Mouse (Mus musculus) inflammation-experienced regulatory T-cells, adult 6 months (primary cell): ENCODE measurements around the gene Top1. TPM values are rescaled to one million over a fixed set of nuclear protein-coding genes. Genes with fewer than 3 reads are reported as not detected.
A peak's percentile ranks its signal among the peaks of the same experiment; 100 is the strongest.

ENCODE experiments used
- ATAC-seq: one replicate; pipeline ENCODE4 v1.8.0; 2017
- polyA plus RNA-seq, 3 experiments: library from polyadenylated mRNA; unstranded; fragments of 100-300 nt; shearing (Covaris generic); gene quantifications; one replicate each; pipeline ENCODE4 v1.2.1; 2017

Top1 gene
- polyA plus RNA-seq, 3 experiments from 2014 or later, result 84.6 to 91.2 (median 89.9) TPM

DNA sequence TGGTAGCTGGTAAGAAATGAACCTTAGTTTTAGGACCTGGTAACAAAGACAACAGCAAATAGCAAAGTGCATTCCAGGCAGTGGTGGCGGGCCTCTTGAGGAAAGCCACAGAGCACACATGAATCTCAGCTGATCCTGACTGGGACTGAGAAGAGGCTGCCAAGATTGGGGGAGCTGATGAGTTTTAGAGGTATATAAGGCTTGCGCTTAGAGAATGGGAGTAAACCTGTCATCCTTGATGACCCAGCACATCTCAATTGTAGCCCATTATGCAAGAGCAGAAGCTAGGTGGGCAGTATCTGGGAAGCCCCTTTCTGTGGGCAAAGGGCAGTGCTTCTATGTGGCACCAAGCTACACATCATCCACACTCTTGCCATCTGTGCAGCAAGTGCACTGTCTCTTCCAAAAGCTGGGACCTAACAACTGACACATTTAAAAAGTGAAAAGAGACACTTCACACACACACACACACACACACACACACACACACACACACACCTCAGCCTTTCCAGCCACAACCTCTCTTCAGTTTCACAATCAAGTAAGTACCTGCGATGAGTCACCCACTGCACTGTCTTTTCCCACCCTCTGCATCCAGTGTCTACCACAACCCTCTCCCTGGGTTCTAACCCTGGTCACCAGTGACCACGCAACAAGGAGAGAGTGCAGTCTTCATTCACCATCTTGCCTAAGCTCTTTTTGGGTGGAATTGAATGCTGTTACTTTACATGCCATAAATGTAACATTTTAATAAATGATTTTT, 78.1 kb downstream of the Top1 start:
- ATAC-seq, result no peak

DNA sequence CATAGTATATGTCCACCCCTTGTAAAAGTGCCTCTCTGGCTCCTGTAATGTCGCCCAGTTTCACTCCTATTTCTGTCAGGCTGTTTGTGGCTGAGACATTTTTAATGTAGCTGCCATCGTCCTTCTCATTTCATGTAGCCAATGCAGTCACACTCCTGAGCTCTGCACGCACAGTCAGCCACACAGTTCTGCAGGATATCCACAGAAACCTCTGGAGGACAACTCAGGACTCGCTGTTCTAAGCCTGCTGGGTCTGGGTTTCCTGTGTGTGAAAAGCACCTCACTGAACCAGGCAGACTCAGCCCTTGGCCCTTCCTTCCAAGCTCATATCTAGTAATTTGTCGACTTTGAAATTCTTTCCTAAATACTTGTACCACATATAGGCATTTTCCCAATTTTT, 78.8 kb downstream of the Top1 start:
- ATAC-seq, result no peak

DNA sequence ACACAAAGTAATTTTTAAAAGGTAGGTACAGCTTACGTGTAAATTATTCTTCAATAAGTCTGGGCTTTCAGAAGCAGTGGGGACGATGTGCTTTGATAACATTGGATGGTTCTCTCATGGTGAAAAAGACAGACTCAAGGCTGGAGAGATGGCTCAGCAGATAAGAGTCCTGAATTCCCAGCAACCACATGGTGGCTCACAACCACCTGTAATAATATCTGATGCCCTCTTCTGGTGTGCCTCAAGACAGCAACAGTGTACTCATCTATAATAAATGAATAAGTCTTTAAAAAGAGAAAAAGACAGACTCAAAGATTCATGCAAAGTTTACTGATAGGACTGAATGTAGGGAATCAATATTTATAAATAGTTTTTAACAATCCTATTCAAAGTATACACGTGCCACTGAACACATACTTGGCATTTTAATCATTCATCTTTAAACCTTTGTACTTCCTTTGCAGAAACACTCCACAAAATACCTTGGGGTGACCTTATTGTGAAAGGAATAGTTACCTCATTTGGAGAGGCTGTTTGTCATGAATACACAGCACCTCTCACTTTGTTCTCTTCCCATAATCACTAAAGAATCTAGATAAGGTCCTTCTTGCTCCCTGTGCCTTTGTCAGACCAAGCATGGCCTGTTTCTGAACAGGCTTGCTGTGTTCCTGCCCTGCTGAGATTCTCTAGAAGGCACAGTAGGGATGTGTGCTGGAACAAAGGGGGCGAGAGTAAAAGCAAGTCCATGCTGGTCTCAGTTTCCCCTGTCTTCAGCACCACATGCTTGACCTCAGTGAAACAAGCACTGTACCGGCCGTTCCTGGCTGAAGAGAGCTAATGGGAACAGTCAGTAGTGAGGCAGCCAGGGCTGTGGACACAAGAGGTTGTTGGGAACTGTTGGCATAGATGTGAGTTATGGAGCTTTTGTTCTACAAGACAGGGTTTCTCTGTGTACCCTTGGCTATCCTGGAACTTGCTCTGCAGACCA, 80.5 kb downstream of the Top1 start:
- no peak for ATAC-seq

DNA sequence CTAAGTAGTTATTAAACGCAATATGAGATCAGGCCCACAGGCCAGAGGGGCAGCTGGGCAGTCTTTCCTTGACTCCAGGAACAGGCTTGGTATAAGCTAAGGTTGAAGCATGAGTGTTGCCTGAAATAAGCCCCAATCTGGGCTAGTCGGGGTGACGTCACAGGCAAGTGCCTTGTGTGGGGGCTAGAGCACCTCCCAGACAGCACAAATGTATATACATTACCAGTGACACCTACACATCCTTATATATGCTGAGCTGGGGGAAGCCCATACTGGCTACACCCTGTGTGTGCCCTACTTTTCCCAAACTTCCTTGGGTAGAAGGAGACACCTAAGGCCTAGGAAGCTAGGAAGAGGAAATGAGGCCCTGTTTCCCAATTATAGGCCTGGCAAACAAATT, 83.3 kb downstream of the Top1 start:
- no peak for ATAC-seq

DNA sequence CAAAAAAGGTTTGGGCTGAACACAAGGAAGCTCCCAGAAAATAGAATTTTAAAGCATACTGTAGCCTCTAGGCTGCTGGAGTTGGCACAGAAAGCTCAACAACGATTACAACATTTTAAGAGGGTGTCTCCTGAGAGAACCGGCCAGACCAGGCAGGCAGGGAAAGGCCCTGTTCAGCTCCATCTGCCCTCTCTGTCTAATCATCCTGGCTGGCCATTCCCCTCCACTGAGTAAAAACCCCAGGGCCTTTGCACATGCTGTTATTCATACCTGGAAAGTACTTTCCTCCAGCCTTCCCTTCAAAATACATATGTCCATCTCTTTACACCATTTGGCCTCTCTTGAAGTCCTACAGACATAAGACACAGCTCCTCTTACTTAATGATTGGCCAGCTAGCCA, 83.7 kb downstream of the Top1 start:
- ATAC-seq, result no peak

DNA sequence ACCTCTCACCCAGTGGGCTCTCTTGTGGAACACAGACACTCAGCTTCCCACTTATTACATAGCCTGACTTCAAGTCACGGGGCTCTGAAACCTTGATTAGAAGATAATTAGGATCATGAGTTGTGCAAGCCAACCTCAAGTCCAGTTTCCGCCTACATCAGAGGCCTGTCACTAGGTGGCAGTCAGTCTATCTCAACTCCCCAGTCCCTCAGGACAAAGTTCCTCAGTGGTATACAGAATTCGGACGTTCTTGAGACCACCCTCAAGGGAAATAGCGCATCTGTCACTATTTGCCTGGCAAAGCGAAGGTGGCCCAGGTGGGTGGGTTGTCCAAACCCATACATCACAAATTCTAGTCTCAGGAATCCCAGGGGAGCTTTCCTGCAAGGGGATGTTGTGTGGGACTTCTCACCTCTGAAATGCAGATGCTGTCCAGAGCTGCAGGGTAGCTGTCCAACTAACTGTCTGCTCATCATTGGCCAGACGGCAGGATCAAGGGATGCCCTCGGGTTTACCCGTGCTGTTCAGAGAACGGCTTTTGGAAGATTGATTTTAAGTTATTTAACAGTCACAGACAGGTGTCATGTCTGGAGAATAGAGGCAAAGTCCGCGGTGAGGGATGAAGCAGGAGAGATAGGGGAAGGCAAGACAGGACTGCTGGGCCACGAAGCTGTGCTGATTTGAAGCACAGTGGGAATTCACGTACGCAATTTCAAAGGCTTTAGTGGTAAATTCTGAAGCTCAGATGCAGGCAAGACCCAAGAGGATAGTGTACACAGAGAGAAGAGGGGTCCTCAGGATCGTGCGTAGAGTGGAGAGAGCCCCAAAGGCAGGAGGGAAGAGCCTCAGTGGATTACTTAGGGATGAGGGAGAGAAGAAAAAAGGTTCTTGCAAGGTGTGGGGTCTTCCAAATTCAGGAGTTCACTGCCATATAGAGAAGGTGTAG, 84.4 kb downstream of the Top1 start:
- no peak for ATAC-seq

DNA sequence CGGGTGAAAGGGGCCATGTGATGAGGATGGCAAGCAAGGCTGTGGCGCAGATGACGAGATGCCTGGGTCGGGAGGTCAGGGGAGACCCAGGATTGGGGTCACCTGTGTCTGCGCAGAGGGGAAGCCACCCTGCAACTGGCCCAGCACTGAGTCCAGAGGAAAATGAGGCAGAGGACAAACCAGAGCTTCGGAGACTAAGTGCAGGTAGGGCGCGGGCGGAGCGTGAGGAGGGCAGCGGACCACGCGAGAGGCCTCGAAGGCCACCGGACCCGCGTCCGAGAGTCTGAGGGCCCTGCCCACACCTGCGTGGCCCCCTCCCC, 85.1 kb downstream of the Top1 start:
- ATAC-seq, result no peak

DNA sequence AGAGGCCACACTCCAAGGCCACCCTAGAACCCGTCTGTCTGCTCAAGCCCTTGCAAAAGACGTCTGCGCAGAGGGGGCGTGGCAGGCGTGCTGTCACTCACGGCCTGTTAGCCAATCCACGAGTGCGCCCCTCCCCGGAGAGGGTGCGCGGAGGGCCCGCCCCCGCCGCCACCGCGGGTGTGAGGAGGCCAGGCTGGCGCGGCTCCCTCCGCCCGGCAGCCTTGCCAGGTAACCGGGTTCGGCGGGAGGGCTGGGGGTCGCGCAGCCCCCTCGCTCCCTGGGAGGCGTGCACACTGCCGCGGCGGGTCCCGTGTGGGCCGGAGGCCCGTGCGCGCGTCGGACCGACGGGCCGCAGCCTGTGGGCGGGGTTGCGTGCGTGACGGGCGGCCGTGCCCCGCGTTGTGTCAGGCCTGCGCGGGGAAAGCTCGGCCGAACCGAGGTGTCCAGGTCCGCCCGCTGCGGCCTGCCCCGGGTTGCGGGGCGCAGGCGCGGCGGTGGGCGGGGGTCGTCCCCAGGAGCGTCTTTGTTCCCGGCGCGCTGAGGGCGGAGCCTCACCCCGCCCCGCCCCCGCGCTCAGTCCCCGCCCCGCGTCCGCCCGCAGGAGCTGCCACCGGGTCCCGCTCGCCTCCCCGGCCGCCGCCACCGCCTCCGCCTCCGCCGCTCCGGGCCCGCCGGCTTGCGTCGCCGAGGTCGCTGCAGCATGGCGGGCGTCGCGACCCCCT, 85.6 kb downstream of the Top1 start, which contains the start of gene Plcg1:
Gene Plcg1, plus strand, starts transcription at position 184 of the 722 bp plus-strand sequence.
- ATAC-seq, result peak; percentile 67

DNA sequence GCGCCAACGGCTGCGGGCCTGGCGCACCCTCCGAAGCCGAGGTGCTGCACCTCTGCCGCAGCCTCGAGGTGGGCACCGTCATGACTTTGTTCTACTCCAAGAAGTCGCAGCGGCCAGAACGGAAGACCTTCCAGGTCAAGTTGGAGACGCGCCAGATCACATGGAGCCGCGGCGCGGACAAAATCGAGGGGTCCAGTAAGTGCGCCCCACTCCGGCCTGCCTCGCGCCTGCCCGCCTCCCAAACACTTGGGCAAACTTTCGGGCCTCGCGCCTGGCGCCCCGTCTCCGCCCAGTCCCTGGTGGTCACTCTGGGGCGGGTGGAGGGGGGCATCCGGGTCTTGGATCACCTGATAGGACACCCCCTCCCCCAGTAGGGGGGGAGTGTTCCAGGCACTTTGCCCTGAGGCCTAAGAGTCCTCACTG, 86.2 kb downstream of the Top1 start:
- ATAC-seq, result no peak

DNA sequence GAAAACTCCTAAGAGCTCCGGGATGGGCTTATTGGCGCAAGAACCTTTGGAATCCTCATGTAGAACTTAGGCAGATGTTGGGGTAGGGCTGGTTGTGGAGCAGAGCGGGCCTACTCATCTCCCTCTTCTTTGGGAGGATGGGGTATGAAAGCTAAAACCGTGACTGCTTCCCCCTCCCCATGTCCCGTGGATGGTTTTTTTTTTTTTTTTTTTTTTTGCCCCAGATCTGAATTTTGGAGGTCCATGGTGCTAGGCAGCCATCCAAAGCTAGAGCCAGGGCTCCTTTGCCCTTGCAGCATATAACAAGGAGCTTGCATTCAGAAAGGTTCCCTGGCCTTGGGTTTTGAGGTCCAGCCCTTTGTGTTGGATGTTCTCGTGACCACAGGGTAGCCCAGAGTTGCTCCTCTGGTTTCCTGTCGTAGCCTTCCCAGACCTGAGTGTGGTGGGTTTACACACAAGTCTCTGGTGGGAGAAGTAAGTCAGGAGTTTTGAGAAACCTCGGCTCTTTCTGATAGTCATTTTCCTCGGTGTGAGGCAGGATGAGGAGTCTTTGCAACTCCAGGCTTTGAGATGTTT, 86.8 kb downstream of the Top1 start:
- no peak for ATAC-seq

DNA sequence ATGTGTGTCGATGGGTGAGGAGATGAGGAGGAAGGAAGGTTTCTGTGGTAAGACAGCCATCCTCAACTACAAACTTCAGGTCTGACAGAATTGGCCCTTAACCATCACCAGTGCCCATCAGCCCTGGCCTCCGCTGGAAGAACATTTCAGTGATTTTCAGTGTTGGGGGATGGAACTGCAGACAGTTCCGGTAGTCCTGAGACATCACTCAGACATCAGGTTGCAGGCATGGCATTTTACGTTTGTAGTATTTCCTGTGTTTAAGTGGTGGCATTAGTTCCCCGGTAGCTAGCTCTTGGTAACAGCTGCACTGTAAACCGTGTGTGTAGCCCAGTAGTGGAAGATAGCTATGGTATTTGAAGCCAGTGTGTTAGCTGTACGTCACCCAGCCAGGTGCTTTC, 87.4 kb downstream of the Top1 start:
- ATAC-seq, result peak; percentile 65

DNA sequence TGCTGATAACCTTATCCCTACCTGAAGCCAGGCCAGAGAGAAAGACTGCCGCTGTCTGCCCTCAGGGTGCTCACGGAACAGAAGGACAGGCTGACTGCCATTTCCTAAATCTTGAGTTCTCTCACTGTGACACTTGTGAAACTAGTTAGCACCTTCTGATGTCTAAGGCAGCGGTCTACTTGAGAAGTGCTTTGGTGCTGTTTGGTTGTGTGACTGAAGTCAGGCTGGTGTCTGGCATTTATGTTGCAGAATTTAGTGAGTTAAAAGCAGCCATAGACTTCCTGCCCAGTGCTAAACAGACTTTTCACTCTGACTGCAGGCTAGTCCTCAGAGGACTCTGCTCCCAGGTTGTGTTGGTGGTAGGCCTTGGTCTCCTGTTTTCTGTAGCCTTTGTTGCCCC, 88.6 kb downstream of the Top1 start:
- ATAC-seq, result peak; percentile 31

DNA sequence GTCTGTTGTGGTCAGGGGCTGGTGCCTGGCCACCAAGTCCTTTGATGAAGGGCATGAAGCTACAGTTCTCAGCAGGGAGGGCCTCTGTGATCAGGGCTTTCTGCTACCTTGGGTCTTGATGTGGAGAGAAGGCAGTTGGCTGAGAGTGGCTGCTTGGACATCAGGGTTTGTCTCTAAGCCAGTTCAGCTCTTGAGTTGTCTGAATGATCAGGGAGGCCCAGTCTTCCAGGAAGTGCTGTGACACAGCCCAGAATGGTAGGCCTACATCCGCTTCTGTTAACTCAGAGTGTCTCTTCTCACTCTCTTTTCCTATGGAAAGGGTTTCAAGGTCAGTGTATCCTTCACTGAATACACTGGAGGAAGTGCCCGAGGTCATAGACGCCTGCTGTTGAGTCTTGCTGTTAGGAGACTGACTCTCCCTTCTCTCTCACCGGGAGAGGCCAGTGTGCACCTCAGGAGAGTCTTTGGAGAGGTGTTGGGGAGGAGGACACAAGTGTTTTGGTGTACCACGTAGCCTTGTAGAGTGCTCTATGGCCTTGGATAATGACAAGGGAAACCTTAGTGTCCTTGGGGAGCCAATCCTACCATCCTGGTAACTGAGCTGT, 90.1 kb downstream of the Top1 start:
- ATAC-seq, result peak; percentile 9

DNA sequence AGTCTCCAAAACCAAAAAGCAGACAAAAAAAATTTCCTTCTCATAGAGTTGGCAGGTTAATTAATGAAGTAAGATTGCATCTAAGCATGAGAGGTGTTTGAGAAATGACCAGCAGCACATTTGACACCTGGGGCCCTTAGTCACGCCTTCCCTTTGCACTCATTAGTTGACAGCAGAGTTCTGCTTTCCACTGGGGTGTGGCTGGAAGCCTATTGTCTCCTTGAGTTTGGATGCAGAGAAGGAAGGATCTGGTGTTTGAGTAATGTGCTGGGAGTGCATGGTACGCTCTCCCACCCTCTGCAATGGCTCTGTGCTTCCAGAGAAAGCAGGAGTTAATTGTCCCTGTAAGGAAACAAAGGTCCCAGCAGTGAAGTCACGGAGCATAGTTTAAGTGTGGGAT, 90.8 kb downstream of the Top1 start:
- no peak for ATAC-seq

DNA sequence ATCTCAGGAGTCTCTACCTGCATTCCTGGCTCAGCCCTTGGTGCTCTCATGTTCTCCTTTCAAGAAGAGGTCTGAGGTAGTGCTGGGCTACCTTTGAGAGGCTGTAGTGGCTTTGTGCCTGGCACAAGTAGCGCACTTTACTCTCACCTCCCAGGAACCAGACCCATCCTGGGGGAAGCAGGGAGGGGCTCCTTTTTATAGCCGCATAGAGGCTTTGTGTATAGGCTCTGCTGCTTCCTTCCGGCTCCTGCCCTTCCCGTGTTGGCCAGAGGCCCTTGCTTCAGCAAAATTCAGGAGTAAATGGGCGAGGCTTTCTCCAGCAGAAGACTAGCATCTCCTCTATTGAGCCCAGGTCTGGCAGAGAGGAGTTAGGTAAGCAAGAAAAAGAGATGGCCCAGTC, 92.7 kb downstream of the Top1 start:
- ATAC-seq, result no peak

DNA sequence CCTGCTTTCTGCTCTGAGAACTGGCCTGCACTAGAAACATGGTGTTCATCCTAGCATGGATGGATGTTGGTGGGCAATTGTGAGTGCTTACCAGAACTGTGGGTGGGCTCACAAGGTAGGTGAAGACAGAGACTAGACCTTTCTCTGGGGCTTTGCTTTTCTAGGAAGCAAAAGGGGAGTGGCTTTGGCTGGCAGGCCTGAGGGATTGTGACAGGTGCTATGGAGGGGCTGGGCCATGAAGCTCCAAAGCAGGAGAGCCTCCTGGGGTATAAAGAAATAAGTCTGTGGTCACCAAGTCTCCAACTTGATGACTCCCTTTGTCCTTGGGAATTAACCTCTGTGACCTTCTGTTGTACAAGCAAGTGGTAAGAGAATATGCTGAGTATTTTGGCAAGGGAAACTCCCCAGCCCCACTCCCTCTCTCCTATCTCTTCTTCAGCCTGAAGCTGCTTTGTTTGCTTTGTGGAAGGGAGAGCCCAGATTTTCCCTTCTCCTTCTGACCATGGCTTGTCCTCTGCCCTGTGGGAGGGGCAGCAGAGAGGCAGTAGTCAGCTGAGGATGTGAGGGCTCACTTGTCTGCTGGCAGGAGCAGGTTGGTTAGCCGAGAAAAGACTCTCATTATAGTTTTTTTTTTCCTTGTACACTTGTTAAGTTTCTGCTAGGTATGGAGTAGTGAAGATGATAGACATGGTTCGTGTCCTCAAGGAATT, 94.1 kb downstream of the Top1 start:
- ATAC-seq, result peak; percentile 6

DNA sequence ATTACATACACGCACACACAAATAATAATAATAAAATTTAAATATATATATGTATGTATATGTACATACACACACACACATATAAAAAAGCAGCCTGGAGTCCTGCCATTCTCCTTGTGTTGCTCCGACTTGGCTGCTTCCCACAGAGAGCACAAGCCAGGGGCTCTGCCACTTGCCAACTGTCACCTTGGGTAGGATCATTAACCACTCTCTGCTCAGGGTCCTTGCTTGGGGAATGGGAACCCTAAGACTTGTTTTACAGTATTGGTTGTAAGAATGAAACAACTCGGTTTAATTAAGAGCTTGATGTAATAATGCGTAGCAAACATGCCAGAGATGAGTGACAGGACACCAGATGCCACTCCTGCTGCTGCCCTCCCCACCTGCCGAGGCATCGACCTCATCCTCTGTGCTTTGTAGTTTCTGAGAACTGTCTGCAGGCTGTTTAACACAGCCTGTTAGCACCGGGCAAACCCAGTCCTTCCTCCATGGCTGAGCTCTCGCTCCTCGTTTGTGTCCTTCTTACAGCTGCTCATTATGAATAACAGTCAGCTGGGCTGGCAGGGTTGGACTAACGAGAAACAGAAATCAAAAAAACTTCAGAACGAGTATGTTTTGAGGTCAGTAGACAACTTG, 95.0 kb downstream of the Top1 start:
- peak; percentile 50 for ATAC-seq

DNA sequence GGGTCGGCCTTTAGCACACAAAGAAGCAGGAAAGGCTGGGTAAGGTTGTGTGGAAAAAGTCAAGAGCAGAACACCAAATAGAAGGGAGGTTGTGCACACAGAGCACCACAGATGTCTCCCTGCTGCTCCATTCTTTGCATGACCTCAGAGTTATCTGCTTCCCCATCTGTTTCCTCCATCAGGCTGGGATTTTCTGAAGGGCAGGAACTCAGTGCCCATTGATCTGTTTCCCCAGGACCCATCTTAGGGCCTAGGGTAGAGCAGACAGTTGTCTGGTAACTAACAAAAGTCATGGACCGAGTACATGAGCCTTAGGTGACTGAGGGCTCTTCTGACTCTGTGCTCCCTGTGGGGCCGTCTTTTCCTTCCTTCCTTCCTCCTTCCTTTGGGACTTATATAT, 95.9 kb downstream of the Top1 start:
- no peak for ATAC-seq

DNA sequence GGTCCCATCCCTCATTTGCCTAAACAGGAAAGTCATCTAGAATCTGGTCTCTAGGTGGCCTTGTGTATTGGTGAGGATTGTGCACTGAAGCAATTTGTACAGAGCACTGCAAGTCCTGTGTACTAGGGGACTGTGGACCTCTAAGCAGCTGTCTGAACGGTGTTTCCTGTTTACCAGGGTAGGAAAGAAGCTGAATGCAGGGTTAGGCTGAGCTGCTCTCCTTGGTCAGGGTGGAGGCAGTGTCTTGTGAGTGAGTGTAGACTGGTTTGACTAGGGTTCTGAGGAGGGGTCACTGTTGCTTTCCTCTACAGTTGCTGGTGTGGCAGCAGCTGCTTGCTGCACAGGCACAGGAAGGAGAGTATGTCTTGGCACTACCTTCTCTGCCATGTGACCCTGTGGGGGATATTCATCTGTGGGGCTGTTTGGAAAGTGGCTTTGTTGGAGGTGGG, 96.5 kb downstream of the Top1 start:
- peak; percentile 46 for ATAC-seq
